Mouse (Mus musculus) kidney, adult 18-20 months (tissue): ENCODE measurements around the gene Fads1.

Source experiments
- DNase-seq: peaks from one replicate; pipeline ENCODE4 v3.0.0; 2021

Gene Fads1

DNA sequence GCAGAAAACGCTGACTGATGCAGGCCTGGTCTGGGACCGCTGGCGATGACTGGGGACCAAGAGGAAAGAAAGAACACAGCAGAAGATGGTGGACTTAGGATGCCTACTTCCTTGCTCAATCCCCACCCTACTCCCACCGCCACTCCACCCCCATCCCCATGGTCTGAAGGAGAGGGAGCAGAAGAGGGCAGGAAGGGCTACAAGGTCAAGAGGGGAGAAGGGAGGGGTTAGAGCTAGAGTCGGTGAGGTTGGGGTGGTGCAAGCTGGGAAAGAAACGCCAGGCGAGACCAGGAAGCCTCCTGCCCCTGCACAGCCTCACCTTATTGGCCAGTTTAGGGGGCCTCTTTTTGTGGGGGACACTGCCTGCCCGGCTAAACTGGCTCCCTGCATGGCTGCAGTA, 33.4 kb downstream of the Fads1 start:
- DNase-seq = no peak

DNA sequence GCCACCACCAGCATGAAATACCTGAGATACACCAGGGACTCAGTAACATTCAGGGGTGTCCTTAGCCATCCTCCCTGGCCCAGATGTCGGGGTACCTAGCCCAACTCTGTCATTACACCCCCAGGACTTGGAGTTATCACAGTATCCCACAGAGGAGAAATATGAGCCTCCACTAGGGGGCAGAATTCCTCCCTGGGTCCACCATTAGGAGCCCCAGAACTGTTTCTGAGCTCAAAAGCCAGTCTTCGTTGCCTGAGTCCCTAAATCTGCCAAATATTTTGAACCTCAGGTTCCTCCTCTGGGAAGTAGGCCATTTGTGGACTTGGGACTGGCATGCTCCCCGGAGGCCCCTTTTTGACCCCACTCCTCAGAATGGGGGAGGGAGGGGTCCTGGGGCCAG, 36.4 kb downstream of the Fads1 start:
- DNase-seq = peak; percentile 40

DNA sequence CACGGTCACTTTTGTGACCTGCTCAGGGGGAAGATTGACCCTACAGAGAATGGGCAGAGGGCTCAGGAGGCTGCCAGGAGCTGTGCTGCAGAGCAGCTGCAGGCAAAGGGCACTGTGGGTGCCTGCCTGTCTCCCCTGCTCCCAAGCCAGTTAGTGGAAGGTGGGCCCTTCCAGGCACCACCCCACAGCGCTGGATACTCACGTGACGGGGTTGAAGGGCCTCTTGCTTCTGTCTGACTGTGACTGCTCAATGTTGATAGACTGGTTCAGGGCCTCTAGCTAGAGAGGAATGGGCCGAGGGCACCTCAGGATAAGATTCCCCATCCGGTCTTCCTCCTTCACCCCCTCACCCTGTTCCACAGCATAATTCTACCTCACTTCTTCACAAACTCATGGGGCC, 36.9 kb downstream of the Fads1 start:
- DNase-seq = no peak

DNA sequence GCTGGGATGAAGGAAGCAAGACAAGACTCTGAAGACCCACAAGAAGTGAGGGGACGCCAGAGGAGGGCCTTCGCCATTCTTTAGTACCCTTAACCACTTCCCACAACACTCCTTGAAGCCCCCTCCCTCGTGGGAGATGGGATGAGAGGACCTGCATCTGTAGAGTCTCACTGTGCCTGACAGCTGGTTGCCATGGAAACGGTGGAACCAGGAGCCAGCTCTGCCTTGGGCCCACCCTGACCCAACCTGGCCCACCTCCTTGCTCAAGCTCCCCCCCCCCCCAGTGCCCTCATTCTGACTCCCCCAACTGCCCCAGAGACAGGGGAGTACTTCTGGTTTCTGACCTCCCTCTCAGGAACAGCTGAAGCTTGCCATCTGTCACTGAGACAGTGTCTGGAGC, 38.9 kb downstream of the Fads1 start:
- DNase-seq = no peak

DNA sequence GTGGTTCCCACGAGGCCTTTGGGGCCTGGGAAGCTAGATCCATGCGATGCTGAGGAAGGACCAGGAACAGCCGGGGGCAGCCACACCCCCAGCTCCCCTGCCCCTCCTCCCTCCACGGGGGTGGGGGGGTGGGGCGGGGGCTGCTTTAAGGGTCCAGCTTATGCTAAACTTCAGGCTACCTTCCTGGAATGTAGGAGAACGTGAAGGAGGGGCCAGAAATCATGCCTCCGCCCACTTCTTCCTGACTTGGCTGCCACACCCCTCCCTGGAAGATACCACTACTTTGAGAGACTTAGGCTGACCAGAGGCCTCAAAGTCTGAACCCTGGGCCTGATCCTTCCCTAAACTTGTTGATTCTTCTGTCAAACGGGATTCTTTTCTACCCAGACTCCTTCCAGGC, 40.0 kb downstream of the Fads1 start:
- no peak for DNase-seq

DNA sequence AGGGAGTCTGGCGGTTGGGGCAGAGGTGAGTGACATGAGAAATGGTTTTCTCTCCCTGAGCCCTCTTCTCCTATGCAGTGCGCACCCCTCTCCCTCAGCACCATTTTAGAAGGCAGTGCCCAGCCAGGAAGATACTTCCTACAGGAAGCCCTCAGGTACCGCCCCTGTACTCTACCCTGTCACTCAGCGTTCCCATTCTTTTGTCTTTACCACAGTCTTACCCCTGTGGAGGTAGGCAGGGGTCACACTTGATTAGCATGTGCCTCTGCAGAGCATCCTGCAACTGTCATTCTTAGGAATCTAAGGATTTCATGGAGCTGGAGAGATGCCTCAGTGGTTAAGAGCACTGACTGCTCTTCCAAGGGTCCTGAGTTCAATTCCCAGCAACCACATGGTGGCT, 40.9 kb downstream of the Fads1 start:
- DNase-seq = no peak

DNA sequence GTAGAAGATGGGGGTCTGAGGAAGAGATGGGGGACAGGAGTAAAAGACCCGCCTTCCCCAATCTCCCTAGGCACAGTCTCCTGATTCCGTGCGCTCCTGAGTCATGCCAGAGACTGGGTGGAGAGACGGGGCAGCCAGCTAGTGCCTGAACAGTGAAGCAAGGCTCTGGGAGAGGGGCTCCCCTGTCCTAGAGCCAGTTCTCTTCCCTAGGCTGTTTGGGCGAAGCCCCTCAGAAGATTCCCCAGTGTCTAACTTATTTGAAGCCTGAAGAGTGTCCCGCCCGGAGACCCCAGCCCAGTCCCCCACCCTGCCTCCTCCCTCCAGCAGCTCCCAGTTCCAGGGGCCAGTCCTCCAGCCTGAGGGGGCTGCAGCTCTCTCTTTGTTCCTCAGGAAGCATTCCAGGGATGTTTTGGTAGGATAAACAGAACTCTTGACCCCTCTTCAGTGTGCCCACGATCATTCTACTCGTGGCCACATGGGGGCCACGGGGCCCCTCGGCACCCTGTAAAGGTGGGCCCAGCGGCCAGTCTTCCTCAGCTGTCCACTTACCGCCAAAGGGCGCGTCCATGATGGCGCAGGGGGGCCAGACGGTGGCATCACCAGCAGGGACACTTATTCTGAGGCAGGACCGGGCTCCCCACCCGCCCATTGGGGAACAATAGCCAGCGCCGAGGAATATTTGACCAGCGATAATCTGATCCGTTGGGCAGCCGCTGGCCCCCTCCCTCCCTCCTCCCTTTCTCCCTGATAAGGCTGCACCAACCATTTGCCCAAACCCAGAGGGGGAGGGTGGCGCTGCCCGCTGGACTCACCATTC, 42.2 kb downstream of the Fads1 start:
- DNase-seq = no peak

DNA sequence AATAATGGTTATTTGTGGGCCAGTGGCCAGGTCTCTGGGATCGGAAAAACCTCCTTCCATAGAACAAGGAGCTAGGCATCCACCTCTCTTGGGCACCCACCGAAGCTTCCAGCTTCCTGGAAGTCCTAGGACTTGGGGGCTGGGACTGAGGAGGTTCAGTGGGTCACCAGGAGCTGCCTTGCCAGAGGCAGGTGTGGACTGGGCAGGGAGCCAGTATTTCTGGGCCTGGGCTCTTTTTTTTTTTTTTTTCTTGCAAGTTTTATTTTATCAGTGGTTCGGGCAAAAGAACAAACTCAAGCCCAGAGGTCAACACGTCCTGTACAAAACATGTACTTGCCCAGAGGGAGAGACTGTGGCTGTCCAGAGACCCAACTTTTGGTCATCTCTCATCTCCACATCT, 43.1 kb downstream of the Fads1 start:
- peak; percentile 34 for DNase-seq

DNA sequence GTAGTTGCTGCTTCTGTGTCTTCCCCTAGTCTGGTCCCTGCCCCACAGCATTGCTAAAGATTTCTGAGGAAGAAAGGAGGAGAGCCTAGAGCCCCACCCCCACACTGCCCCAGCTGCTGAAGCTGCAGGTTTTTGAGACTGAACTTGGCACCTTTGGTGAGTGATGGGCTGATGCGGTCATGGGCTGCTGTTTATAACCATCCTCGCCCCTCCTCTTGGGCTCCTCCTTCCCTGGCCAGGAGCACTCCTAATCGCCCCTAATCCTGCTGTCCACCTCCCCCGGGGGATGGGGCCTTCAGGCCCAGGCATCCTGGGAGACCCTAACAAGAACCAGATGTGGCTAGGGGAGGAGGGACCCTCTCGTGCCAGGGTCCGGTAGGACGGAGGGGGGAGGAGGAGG, 48.3 kb downstream of the Fads1 start:
- DNase-seq = peak; percentile 24

DNA sequence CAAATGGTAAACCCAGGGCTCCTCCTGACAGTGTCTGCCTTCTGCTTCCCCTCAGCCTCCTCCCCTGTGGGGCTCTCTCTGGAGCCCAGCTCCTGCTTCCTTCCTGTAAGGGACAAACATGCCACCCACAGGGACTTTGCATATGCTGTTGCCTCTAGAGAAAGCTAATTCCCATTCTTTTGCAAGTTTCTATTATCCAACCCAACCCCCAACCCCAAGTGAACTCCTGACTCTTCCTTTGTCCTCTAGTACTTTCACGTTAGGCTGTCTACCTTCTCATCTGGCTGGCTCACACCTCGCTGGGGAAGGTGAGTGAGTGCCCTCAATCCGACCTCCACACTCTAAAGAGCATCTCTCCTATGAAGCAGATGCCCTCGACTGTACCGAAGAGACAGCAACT, 49.2 kb downstream of the Fads1 start:
- DNase-seq = no peak

DNA sequence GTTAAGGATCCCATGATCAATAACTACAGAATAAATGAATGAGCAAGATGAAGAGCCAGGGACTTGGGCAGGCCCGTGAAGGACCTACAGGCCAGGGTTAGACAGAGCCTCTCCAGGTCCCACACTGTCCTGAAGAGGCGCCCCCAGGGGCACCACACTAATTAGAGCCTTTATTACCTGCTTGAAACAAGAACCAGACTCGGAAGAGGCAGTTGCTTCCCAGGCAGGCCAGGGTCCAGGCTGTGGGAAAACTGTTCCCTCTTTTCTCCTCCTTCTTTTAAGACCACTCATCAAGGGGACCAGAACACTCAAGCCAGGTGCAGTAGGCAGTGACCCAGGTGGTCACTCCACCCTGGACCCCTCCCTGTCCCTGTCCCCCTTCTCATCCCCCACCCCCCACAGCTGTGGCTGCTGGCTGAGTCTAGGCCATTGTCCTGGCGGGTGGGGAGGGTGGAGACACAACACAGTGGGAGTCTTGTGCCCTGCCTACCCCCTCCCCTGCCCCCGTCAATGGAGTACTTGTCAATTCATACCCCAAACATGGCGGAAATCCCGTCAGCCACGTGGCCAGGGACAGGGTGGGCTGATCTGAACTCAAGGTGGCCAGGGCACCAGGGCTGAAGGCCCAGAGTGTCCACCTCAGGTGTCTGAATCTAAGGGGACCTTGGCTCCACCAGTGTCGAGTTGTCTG, 49.8 kb downstream of the Fads1 start:
- no peak for DNase-seq

DNA sequence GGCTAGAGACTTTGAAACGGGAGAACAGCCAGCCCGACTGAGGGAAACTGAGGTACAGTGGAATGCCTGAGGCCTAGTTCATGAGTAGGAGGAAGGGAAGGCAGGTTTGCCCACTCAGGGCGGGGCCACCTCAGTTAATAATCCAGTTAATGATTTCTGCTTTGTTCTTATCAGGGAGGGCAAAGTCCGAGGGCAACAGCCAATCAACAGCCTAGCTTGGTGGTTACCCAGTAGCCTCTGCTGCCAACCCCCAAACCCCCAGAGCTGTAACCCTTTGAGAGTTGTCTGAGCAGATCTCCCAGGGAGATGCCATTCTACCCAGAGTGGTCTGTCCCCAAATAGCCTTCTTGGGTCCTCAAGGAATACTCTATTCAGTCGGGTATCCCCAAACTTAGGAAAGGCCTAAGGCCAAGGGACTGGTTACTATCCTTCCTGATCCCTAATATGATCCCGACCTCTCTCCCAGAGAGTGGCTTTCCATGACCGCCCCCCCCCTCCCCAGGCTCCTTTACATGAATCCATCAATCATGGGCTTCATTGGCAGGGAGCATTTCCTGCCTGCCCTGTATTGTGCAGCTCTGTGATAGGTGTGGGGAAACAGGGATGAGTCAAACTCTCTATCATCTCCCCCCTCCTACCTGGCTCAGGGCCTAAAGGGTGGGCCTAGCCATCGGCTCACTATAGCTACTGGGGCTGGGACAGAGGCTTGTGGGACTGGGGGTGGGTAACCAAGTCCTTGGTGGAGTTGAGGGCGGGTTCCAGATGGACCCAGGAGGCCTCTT, 53.3 kb downstream of the Fads1 start:
- DNase-seq = peak; percentile 53

DNA sequence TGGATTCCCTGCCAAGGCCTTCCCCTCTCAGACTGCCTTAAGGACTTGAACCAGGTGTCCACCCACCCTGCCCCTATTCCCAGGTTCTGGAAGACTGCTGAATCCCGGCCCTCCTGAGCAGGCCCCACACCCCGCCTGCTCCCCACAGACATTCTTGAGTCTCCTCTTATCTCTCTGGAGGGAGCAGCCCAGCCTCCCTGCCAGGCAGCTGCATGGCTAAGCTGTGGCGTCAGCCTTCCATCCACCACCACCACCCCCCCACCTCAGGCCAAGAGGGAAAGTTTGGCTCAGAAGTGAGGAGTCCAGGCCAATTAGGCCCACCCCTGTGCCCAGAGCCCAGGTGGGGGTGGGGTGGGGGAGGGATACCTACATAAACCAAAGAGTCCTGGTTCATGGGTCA, 55.8 kb downstream of the Fads1 start:
- no peak for DNase-seq

DNA sequence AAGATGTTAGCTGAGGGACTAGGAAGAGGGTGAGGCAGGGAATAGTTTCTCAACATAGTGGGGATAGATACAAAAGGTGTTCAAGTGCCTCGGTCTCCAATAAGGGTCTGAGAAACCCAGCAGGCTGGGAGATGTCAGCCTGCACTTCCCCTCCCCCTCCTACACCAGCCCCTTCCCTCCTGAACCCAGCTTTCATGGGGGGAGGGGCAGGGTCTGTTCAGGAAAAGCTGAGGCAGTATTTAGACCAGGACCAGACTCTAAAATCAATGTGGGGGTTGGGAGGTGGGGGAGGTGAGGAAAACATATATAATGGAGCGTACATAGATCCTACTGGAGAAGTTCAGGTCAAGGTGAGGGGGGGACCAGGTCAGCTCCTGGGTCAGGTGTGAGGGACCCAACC, 56.7 kb downstream of the Fads1 start:
- DNase-seq = no peak

DNA sequence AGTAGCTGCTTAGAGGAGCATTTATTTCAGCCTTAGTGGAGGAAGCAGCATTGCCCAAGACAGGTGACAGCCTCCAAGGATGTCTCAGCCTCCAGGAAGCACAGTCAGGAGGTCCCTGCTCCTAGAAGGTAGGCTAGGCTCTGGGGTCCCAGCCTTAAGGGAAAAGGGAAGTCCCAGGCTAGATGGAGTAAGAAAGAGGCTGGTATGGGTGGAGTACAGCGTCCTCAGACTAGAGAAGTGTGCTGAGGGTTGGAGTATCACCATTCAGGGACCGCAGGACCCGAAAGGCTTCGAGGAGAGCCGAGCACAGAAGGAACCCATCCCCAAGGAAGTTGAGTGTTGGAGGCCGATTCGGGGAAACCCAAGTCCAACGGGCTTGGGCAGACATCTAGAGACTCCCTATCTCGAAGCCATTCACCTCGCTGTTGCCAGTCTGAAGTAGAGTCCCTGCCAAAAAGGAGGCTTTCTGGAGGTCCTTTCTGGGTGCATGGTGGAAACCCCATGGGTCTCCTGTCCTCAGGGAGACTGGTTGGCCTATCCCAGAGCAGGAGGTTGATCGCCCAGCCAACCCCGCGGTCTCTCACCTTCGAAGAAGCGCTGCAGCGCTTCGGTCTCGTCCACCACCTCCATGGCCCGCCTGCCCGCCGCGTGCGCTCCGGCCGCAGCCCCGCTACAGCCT, 57.4 kb downstream of the Fads1 start:
- no peak for DNase-seq

DNA sequence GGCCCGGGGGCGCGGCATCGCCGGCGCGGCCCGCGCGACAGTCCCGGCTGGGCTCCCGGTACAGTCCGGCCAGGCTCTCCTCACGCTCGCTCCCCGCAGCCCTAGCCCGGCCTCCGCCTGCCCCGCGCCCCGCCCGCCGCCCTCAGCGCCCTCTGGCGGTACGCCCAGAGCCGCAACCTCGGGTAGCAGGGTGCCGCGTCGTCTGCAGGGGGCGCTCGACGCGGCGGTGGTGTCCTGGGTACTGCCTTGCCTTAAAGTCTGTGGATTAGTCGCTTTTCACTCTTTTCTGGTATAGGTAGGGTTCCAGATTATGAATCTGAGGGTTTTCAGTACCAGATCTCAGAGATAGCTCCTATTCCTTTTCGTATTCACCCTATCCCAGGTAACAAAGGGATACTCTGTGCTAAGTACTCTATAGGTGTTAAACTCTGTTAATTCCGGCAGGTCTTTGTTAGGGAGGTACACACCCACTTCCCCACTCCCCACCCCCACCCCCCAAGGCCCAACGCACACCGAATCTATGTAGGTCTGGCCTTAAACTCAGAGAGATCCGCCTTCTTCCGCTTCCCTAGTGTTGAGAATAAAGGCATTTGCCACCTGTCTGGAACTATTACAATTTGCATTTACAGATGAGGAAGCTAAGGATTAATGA, 58.1 kb downstream of the Fads1 start, which contains the start of gene Myrf:
Gene Myrf, minus strand, starts transcription at position 95 of the 652 bp plus-strand sequence.
- DNase-seq = peak; percentile 85

DNA sequence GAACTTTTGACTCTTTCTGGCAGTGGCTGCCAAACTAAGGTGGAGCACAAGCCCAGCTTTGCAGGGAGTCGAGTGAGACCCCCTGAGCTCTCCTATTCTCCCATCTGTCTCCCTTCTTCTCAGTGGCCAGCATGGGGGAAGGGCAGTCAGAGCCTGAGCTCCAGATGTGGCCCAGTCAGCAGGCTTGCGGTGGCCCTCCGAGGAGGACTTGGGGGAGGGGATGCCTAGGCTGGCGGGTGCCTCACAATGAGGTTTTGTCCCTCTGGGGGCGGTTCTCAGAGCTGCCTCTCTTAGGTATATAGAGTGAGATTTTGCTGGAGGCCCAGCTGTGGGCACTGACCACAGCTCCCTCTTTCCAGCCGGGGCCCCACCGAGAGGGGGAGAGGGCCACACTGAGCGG, 60.2 kb downstream of the Fads1 start:
- no peak for DNase-seq

DNA sequence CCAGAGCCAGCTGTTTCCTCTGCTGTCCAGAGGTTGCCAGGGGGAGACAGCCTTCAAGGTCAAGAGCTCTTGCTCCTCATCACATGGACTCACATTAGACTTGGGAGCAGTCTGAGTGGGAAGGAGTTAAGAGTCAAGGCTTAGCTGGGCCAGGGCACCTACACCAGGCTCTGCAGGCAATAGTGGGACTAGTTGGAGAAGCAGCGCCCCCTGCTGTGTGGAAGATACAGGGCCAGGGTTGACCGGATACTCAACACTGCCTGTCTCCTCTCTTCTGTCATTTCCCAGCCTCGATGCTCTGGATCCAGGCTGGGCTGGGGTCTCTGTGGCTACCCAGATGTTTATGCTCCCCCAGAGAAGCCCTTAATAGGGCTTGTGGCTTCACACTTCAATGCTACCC, 61.5 kb downstream of the Fads1 start:
- peak; percentile 67 for DNase-seq
